Mouse (Mus musculus): ENCODE measurements at regions not wholly inside any gene's neighbourhood (a gene's known extent, or its start where the extent isn't known, plus 50 kb on each side); places are given as distances from the start of the nearest gene placed in this dataset.
A peak's percentile ranks its signal among the peaks of the same experiment; 100 is the strongest.

DNA sequence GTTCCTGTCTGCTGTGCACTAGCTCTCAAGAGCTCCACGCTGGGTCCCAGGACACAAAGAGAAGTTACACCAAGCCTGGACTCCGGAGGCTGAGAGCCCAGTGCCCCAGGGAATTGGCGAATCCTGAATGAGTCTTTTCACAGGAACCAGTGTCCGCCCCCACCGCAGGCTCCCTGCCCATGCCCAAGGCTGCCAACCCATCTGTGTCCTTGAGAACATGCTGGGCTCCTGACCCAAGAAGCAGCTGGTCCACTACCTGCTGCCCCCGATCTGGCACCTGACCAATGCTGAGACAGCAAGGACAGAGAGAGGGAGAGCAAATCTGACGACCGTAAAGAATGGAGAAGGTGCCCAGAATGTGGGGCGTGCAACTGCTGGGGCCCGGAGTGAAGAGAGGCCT, 85.2 kb upstream of the Cplx2 start:
- peak; percentile 97 for DNase-seq

DNA sequence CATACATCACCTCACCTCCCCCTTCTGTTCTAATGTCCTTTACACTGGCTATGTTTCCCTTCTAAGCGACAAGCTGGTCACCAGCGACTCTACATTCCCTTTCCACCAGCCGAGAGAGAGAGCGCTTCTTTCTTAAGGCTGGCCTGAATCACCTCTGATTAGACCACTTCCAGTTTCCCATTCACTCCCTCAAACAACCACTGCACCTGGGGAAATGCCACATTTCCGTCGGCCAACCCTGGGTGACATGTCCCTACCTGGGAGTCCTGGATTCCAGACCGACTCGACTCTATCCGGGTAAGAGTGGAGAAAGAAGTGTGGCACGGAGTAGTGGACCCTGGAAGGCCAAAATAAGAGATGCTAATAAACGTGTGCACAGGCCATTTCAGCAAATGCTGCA, 84.5 kb upstream of the Cplx2 start:
- no peak for DNase-seq

DNA sequence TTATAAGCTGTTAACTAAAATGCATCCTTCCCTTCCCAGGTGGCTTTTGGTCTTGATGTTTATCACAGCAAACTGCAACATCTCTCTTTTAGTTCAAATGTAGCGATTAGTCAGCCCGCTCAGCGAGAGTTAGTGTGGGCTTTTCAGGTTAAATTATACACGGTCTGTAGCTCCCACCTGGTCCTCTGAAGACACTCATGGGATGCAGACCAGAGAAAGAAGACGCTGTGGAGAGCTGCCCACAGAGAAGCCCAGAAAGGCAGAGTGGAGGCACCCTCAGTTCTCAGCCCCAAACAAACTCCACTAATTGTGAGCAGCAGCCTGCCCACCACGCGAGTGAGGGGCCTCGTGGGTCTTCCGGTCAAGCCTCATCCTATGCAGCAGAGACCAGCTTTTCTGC, 81.1 kb upstream of the Cplx2 start:
- DNase-seq: no peak

DNA sequence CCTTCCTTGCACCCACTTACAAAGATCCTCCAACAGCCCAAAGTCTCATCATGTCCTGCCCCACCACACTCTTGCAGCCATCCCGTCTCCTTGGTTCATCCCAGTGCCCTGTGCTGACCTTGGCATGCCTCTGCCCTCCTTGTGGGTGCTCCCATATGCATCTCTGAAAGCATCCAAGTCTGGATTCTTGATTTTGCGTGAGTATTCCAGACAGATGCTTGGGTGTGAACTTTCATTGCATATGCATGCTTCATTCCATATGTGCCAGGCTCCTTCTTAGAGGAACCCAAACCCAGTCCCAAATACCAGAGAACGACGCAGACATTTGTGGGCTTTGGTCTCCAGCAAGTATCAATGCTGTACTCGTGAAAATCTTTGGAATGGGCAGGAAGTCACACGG, 78.8 kb upstream of the Cplx2 start:
- DNase-seq: no peak

DNA sequence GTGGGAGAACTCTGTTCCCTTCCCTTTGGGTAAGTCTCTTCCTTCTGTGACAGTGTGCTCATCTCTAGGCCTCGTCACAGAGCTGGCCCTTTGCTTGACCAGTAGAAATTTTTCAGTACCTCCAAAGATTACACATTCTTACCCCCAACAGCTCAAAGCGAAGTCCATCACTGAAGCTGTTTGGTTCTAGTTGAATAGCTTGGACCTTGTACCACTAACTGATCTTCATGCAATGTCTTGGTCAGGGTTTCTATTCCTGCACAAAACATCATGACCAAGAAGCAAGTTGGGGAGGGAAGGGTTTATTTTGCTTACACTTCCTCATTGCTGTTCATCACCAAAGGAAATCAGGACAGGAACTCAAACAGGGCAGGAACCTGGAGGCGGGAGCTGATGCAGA, 78.1 kb upstream of the Cplx2 start:
- no peak for DNase-seq

DNA sequence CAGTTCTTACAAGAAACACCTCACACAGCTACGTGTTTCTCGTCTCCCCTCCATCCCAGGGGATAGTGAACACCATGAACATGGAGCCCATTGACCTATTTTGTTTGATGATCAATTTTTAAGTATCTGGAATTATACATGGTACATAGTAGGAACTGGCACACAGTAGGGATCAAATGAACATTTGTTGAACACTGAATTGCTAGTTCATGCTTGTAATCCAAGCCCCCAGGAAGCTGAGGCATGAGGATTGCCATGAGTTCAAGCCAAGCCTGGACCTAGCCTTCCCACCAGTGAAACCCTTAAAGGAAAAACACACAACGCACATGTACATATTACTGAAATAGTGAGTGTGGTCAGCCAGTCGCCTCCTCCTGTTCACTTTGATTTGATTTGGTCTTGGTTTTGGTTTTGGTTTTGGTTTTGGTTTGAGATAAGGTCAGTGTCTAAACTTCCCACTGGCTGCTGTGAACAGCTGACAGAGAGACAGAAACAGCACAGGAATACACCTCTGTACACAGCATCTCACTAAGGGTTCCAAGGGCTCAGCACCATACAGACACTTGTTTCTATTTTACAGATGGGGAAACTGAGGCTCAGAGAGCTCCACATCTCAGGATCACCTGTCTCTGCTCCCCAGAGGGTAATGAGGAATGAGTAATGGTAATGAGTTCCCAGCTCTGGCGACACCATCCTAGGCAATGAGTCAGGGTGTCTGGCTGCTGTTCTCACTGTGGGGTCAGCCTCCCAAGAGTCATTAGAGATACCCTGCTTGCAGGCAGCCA, 75.5 kb upstream of the Cplx2 start:
- no peak for DNase-seq

DNA sequence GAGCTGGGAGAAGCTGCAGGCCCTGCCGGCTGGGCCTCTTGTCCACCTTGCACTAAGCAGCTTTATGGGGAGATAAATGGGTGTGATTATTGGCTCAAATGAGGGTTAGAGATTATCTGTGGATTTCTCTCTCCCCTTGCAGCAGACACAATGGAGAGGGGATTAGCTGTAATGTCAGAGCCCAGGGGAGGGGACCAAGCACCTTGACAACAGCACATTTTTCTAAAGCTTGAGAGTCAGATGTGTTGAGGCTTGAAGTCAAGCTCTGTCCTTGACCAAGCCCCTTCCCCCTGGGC, 74.9 kb upstream of the Cplx2 start:
- no peak for DNase-seq

DNA sequence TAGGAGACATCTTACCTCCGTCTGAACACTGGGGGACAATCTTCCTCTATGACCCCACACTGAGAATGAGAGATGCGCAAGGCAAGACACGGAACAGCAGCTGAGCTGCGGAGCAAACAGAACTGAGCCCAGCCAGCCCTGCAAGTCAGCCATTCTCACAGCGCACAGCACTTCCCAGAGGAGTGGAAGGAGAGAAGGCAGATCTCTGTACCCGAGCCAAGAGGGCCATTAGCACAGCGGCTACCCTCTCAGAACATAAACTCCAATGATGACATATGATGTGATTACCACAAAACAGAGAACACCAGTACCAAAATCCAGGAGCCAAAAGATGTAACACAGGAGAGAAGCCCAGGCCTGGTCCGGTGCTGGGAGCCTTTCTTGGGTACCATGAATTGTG, 72.3 kb upstream of the Cplx2 start:
- DNase-seq: no peak

DNA sequence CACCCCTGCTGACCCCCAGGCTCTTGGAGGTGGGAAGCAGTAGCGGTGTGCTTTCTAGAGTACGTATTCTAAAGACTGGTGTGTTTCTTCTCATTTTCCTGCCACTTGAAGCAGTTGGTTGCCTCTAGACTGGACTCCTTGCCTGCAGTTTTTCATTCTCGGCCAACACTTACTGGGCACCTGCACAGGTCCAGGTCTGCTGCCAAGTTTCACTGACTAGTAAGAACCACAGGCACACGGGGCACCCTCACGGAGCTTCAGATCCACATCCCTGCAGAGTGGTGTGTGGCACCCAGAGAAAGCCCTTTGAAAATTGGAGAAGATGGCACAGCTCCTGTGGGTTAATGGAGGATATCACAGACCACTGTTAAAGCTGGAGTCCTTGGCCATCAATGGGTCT, 71.9 kb upstream of the Cplx2 start:
- no peak for DNase-seq

DNA sequence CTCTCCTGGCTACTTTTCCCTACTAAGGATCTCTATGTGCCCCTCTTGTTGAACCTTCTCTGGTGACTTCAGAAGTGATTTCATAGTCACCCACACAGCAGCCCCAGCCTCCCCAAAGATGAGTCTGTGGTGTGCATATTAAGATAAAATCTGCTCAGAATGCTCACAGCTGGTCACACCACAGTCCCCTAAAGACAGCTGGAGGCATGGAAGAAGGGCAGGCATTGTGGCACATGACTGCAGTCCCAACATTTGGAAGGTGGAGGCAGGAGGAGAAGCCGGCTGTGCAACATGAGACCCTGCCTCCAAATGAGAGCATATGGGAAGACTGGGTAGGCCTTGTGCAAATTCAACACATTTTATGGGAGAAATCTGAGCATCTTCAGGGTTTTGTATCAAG, 70.0 kb upstream of the Cplx2 start:
- no peak for DNase-seq

DNA sequence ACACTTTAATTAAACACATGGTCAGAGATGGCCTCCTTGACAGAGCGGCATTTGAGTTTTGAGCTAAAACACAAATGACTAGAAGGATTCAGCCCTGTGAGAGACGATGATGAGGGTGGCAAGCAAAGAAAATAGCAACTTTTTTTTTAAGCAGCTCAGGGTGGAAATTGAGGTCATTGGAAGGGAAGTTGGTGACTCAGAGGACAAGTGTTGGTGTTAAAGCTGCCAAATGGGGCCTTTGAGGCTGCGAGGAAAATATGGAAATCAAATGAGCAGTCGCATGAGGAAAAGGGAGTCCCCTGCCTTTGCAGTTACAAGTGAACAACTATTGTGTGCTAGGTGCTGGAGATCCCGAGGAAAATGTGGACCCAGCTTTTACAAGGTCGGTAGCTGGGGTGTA, 69.5 kb upstream of the Cplx2 start:
- no peak for DNase-seq

DNA sequence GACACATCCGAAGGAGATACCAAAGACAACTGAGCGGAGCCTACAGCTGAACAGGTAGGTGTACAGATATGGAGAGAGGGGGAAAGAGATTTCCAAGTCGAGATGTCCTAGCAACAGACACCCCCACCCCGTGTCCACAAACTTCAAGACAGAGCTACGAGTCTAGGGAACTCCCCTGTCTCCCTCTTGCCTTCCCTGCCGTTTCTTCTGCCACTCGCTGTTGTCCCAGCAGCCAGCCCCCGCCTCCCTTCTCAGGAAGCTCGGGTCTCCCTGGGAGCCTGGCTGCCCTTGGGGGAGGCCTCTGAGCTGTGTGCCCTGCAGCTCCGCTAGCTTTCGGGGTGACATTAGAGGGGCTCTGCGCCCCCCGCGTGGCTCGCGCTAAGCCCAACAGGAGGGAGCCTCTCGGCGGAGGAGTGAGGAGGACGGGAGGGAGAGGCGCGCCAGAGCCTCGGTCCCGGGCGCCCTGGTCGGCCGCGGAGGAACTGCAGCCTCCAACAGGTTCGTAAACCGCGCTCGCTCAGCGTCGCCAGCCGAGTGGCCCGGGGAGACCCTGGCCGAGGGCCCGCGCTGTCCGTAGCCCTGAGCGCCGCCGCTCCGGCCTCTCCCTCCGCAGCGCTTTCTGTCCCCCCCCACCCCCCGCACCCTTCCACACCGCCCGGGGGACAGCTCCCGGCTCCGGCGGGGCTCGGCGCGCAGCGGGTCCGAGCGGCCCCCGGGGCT, 68.6 kb upstream of the Cplx2 start:
- DNase-seq: peak; percentile 63

DNA sequence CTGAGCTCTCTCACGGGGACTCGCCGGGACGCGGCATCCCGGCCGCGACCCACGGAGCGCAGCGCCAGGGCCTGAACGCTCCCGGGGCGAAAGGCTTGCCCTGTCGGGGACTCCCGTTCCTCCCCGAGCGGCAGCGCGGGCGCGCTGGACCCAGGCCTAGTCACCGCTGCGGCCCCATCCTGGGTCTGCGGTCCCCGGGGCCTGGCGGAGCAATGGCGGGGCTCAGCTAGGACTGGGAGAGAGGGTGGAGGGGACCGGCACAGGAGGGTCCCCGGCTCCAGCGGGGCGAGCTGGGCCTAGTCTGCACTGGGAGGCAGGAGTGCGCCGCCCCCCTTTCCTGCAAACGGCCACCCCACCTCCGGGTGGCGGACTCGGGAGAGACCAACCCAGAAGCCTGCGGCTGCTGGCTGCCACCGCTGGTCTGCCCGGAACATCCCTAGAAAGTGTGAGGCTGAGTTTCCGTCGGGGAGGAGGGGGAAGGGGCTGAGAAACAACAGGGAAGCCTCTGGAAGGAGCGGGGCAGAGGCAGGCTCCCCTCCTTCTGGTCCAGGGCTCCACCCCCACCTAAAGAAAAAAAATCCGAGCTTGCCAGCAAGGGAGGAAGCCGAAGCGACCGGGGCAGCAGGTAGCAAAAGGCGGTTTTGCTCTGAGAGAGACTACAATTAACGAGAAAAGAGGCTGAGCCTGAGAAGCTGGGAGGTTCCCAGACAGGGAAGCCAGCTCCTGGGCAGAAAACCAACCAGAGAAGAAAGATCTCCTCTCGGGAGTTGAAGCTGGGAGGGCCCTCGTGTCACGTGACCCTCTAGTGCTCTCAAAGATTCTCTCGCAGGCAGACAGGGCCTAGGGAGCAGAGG, 67.9 kb upstream of the Cplx2 start:
- peak; percentile 84 for DNase-seq

DNA sequence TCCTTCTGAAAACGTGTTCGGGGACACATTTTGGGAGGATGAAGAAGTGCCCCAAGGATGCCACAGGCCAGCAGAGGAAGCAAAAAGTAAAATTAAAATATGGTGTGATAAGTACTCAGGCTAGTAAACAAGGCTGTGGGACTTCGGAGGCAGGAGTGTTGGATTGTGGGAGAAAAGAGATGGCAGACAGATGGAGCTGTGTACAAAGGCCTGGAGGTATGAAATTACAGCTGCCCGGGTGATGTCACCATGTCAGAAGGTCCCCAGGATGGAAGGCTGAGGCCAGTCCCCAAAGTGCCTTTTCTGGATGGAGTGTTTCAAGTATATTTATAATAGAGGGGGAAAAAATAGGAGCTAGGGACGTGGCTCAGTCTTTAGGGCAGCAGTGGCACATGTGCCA, 66.9 kb upstream of the Cplx2 start:
- no peak for DNase-seq

DNA sequence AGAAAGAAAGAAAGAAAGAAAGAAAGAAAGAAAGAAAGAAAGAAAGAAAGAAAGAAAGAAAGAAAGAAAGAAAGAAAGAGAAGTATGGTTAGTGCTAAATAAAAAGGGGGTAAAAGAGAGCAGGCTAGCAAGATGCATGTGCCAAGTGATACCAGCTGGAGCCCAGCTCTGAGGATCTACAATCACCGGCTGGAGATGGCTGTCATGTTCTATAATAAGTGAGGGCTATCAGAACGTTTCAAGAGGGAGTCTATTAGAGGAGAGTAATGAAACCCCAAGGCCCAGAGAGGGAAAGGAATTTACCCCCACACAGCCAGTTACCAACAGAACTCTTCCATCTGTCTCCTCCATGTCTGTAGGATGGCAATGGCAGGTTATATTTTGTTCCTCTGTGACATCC, 62.6 kb upstream of the Cplx2 start:
- DNase-seq: no peak

DNA sequence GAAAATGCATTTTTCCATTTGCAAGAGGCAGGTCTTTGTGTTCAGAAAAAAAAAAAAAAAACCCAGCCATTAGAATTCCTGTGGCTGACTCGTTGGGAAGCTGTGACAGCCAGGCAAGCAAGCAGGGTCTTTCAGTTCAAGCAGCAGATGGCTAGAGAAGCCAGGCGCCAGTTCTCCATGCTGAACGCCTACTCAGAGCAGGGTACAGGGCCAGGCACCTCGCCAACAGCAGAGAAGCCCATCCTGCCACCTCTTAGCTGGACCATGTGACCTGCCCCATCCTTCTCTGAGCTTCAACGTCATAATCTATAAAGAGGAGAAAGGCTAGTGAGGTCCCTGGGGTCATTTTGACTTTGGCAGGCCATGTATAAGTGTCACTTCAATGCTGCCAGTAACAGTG, 61.8 kb upstream of the Cplx2 start:
- peak; percentile 85 for DNase-seq

DNA sequence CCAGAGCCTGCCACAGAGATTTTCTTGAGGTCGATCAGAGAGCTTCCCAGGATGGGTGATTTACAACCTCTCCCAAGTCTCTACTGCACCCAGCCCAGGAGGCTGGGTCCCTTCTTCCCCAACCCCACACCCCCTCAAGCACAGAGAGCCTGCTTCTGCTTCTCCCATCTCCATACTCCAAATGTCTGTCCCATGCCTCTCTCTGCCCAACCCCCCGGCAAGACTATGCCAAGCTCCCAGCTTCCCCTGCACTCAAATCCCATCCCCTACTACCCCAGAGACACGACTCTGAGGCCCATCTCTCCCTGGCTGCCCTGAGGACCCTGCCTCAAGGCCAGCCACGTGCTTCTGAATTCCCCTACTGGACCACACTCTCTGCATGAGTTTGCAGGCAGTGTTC, 61.0 kb upstream of the Cplx2 start:
- DNase-seq: no peak

DNA sequence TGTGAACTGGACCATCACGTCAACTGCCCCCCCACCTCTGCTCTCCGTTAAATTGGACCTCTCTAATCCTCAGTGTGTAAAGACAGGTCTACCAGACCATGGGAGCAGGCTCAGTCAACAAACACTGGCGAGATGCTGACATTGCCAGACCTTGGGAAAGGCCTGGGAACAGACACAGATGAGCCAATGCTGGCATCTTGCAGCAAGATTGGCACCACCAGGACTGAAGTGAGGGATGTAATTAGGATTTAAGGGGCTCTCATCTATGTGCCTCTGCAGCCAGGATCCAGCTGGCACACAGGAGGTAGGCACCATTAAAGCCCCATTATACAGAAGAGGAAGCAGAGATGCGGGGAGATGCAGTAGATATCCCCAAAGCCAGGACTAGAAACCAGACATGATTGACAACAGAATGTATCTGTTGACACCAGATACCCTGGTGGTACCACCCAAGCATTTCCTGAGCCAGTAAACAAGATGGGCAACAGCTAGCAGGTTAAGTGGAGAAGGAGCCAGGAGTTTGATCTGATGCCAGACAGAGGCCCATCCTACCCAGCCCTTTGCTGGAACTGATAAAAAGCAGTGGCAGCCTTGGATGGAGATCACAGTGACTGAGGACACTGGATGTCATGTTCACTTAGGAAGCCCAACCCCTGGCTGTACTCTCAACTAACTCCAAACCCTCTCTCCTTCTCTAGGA, 59.7 kb upstream of the Cplx2 start:
- DNase-seq: no peak

DNA sequence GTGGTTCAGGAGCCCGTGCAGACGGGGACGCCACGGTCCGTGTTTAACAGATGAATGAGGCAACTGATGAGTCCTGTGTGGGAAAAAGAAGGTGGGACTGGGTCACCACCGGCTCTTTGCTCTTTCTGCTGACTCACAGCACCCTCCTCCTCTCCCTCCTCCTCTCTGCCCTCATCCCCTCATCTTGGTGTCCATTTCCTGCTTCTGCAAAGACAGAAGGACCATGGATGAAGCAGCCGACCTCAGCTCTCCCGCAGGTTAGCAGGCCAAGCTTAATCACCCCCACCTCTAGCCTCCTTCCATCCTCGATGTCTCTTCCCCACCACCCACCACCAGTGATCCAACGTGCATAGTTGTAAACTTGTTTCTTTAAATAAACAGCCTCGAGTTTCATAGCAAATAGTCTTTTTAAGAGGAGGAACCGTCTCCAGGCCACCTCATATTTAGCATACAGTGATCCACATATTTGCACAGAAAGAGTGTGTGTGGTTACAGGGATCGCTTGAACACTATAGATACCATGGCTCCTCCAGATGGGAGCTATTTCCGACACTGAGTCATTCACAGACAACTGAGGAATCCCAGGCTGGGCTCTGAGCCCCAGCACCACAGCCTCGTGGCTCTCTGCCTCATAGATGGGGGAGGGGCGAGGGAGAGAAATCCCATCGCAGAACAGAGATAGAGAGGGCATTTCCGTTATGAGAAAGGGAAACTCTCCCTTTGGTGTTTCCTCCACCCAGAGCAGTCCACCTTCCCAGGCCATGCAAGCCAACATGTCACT, 58.6 kb upstream of the Cplx2 start:
- no peak for DNase-seq

DNA sequence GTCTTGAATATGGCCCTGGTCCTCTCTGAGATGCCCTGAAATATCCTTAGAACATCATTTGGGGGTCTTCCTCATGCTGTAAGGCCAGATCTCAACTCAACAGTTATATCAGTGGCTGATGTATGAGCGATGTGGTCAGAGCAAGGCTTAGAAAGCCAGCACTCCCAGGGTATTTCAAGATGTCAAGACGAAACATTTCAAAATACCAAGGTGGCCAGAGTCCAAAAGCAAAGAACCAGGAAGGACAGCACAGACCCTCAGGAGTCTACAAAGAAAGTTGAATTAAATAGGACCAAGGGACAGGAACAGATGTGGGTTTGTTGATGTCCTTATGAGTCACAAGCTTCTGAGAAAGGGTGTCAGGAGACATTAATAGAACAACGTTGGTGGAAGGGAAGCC, 55.8 kb upstream of the Cplx2 start:
- DNase-seq: no peak

DNA sequence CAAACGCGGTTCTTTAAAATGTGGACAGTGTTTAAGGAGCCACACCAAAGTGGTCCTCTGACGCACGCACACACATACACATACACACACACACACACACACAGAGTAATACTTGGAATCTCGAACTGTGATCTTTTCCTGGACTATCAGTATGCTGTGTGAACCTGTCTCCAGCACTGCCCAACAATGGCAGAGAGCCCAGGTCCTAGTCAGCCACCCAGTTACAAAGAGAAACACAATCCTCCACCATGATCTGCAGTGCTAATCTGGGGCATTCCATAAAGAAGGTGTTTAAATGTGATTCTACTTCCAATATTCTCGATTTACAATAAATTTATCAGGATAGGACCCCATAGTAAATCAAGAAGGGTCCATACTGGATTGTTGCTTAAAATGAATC, 54.2 kb upstream of the Cplx2 start:
- no peak for DNase-seq

DNA sequence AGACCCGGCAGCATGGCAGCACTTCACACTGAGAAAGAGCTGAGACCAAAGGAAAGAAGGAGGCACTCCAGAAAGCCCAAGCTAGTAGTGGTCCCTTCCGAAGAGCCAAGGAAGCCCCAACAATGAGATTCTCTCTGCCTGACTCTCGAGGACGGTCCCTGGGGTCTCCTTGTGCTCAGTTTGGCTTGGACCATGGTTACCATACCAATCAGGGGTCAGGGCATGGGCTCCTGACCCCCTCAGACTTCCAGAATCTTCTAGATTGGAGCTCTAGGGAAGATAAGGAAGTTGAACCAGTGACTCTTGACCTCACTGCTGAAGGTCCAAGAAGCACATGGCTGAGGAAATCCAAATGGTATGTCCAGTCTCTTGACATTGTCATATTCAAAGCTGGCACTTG, 53.0 kb upstream of the Cplx2 start:
- DNase-seq: no peak

DNA sequence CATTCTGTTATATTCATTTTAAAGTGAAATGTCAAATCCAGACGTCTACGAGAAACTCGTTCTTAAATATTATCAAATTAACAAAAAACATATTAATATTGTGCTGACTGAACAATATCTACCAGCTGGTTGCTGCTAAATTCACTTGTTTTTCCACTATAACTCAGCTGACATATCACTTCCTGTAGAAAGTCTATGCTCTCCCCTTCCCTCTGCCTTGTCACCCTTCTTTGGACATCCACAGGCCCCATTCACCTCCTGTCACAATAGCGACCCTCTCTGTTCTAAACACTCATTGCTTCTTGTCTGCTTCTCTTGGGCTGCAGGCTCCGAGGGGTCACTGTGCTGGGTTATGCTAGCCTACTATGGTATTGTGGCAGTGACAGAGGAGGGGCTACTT, 52.5 kb upstream of the Cplx2 start:
- no peak for DNase-seq

Measured in cerebellum, adult 11 months (tissue).